8 mouse cellular contexts compared by ENCODE assay signal in genomic region chr19:42129509-42130293, GRCm38 (mm10). TPM values are rescaled to one million over a fixed set of nuclear protein-coding genes. Genes with fewer than 3 reads are reported as not detected.
DNase-seq lines count a peak whose midpoint lies in the region; ATAC-seq and TF ChIP-seq lines count a peak whose summit lies in the region.

No protein-coding gene starts in this region.

- peak overlapping the region; percentile 54 for H3K4me3 ChIP-seq in lung, embryonic 16.5 days (ENCODE audit: low read length)
- H3K4me3 ChIP-seq in midbrain, postnatal 0 days (ENCODE audit: low read depth, low read length): peak overlapping the region; percentile 58

- 0 out of 2 replicates have a peak, but pooled peaks cover under 1% of the 10 kb centered on the region for H3K36me3 ChIP-seq in lung, embryonic 16.5 days (ENCODE audit: control insufficient read depth, insufficient read depth, low read length)
- no peaks in the 10 kb centered on the region for H3K36me3 ChIP-seq in midbrain, postnatal 0 days (ENCODE audit: insufficient read depth, low read length)

- peak overlapping the region; percentile 46 for H3K9ac ChIP-seq in lung, embryonic 16.5 days (ENCODE audit: low read length)
- H3K9ac ChIP-seq in midbrain, postnatal 0 days (replicated peaks; ENCODE audit: low read length, poor library complexity, severe bottlenecking): no peak overlapping the region

- peak overlapping the region; percentile 87 for H3K4me2 ChIP-seq in lung, embryonic 16.5 days (ENCODE audit: low read depth, low read length)
- H3K4me2 ChIP-seq in midbrain, postnatal 0 days (ENCODE audit: low read depth, low read length, poor library complexity, severe bottlenecking): peak overlapping the region; percentile 91

- WGBS in lung, embryonic 16.5 days: 38% methylated on average over 14 of the region's 14 CpGs
- WGBS in midbrain, postnatal 0 days: 15% methylated on average over 14 of the region's 14 CpGs

- no peaks in the 10 kb centered on the region for H3K9me3 ChIP-seq in lung, embryonic 16.5 days (ENCODE audit: control insufficient read depth, low read length)
- H3K9me3 ChIP-seq in midbrain, postnatal 0 days (ENCODE audit: low read length): no peaks in the 10 kb centered on the region

- H3K27me3 ChIP-seq in lung, embryonic 16.5 days (ENCODE audit: control insufficient read depth, insufficient read depth, low read depth, low read length): no peaks in the 10 kb centered on the region
- no peaks in the 10 kb centered on the region for H3K27me3 ChIP-seq in midbrain, postnatal 0 days (ENCODE audit: insufficient read depth, low read length)

- peaks cover 18% of the 10 kb centered on the region for H3K4me1 ChIP-seq in lung, embryonic 16.5 days (replicated peaks; ENCODE audit: control insufficient read depth, insufficient read depth, low read length)
- H3K4me1 ChIP-seq in midbrain, postnatal 0 days (ENCODE audit: insufficient read depth, low read length): peaks cover 10% of the 10 kb centered on the region

- DNase-seq in adrenal gland, postnatal 14 days: peak; percentile 6
- DNase-seq in adrenal gland, postnatal 4 days (ENCODE audit: low spot score in 2 of 2): no peak
- no peak for DNase-seq in lung, adult 18-20 months
- no peak for DNase-seq in midbrain, postnatal 0 days (ENCODE audit: low spot score)
- no peak for DNase-seq in layer of hippocampus, postnatal 14 days (ENCODE audit: low spot score in 2 of 2)
- no peak for DNase-seq in frontal cortex, postnatal 14 days (ENCODE audit: low spot score in 2 of 2)

- no peak for TF ChIP-seq CTCF in midbrain, postnatal 0 days (IDR thresholded peaks at IDR 0.05)

- ATAC-seq in lung, embryonic 16.5 days (ENCODE audit: low read depth): no peak
- peak; percentile 20 for ATAC-seq in inflammation-experienced regulatory T-cells, adult 6 months
- peak; percentile 18 for ATAC-seq in midbrain, postnatal 0 days (ENCODE audit: low FRiP score)

- peak overlapping the region; percentile 84 for H3K27ac ChIP-seq in lung, embryonic 16.5 days (ENCODE audit: low read length)
- H3K27ac ChIP-seq in midbrain, postnatal 0 days (ENCODE audit: low read depth, low read length): 0 out of 2 replicates have a peak overlapping the region, but pooled peaks have one; percentile 8

RNA-seq across cellular contexts. Expression of gene Avpi1, which starts 0.8 kb away (rescaled TPM):
- total RNA-seq in adrenal gland, postnatal 14 days (2021): 47.4 and 48.9 TPM in 2 replicates
- total RNA-seq in adrenal gland, postnatal 4 days (2021): 10 to 100 TPM; 15.1 to 15.3 TPM
- polyA plus RNA-seq in lung, embryonic 16.5 days (2015; fragmentation: Nextera tagmentation; extraction: Ambion mirVana): 84.9 and 87.6 TPM in 2 replicates
- polyA plus RNA-seq in inflammation-experienced regulatory T-cells, adult 6 months (2017; shearing (Covaris generic)): 10 to 100 TPM in 1 of 3 experiments, 1 to 10 TPM in 2; 6.1 to 12.0 (median 6.8) TPM
- 9.3 and 11.5 TPM in 2 replicates for total RNA-seq in midbrain, postnatal 0 days (2014; rRNA removed)
- polyA plus RNA-seq in midbrain, postnatal 0 days (2015; fragmentation: Nextera tagmentation; extraction: Ambion mirVana): 11.9 and 13.7 TPM in 2 replicates
- 10 to 100 TPM; 18.6 to 19.2 TPM for total RNA-seq in layer of hippocampus, postnatal 14 days (2021)

RNA-seq across cellular contexts. Expression of gene Marveld1, which starts 17.5 kb away (rescaled TPM):
- 46.4 and 50.1 TPM in 2 replicates for total RNA-seq in adrenal gland, postnatal 14 days (2021)
- total RNA-seq in adrenal gland, postnatal 4 days (2021): 10 to 100 TPM; 45.5 to 47.2 TPM
- polyA plus RNA-seq in lung, embryonic 16.5 days (2015; fragmentation: Nextera tagmentation; extraction: Ambion mirVana): 8.9 and 9.8 TPM in 2 replicates
- 1 to 10 TPM; 2.9 to 8.7 (median 6.9) TPM for polyA plus RNA-seq in inflammation-experienced regulatory T-cells, adult 6 months (2017; shearing (Covaris generic))
- 14.7 and 15.1 TPM in 2 replicates for total RNA-seq in midbrain, postnatal 0 days (2014; rRNA removed)
- polyA plus RNA-seq in midbrain, postnatal 0 days (2015; fragmentation: Nextera tagmentation; extraction: Ambion mirVana): 2.9 and 3.6 TPM in 2 replicates
- total RNA-seq in layer of hippocampus, postnatal 14 days (2021): 1 to 10 TPM; 9.2 TPM

RNA-seq across cellular contexts. Expression of gene Zfyve27, which starts 34.0 kb away (rescaled TPM):
- 42.7 and 45.0 TPM in 2 replicates for total RNA-seq in adrenal gland, postnatal 14 days (2021)
- 10 to 100 TPM; 61.4 to 63.9 TPM for total RNA-seq in adrenal gland, postnatal 4 days (2021)
- 26.3 and 26.4 TPM in 2 replicates for polyA plus RNA-seq in lung, embryonic 16.5 days (2015; fragmentation: Nextera tagmentation; extraction: Ambion mirVana)
- 10 to 100 TPM; 12.1 to 18.8 (median 17.9) TPM for polyA plus RNA-seq in inflammation-experienced regulatory T-cells, adult 6 months (2017; shearing (Covaris generic))
- 71.8 and 83.9 TPM in 2 replicates for total RNA-seq in midbrain, postnatal 0 days (2014; rRNA removed)
- 48.8 and 50.6 TPM in 2 replicates for polyA plus RNA-seq in midbrain, postnatal 0 days (2015; fragmentation: Nextera tagmentation; extraction: Ambion mirVana)
- total RNA-seq in layer of hippocampus, postnatal 14 days (2021): 10 to 100 TPM; 95.0 to 99.2 TPM

RNA-seq across cellular contexts. Expression of gene Pi4k2a, which starts 39.4 kb away (rescaled TPM):
- 50.4 and 51.5 TPM in 2 replicates for total RNA-seq in adrenal gland, postnatal 14 days (2021)
- 10 to 100 TPM; 37.5 to 42.3 TPM for total RNA-seq in adrenal gland, postnatal 4 days (2021)
- 7.5 and 8.4 TPM in 2 replicates for polyA plus RNA-seq in lung, embryonic 16.5 days (2015; fragmentation: Nextera tagmentation; extraction: Ambion mirVana)
- 10 to 100 TPM in 2 of 3 experiments, 1 to 10 TPM in 1; 8.1 to 16.7 (median 11.9) TPM for polyA plus RNA-seq in inflammation-experienced regulatory T-cells, adult 6 months (2017; shearing (Covaris generic))
- 19.3 and 21.9 TPM in 2 replicates for total RNA-seq in midbrain, postnatal 0 days (2014; rRNA removed)
- polyA plus RNA-seq in midbrain, postnatal 0 days (2015; fragmentation: Nextera tagmentation; extraction: Ambion mirVana): 30.6 and 33.0 TPM in 2 replicates
- total RNA-seq in layer of hippocampus, postnatal 14 days (2021): 10 to 100 TPM; 54.0 to 54.7 TPM

RNA-seq across cellular contexts. Expression of gene Morn4, which starts 43.5 kb away (rescaled TPM):
- 5.4 and 7.4 TPM in 2 replicates for total RNA-seq in adrenal gland, postnatal 14 days (2021)
- total RNA-seq in adrenal gland, postnatal 4 days (2021): 10 to 100 TPM; 15.0 to 16.0 TPM
- 16.5 and 18.5 TPM in 2 replicates for polyA plus RNA-seq in lung, embryonic 16.5 days (2015; fragmentation: Nextera tagmentation; extraction: Ambion mirVana)
- polyA plus RNA-seq in inflammation-experienced regulatory T-cells, adult 6 months (2017; shearing (Covaris generic)): under 1 TPM; 0.55 to 0.75 (median 0.65) TPM
- total RNA-seq in midbrain, postnatal 0 days (2014; rRNA removed): 47.2 and 47.5 TPM in 2 replicates
- polyA plus RNA-seq in midbrain, postnatal 0 days (2015; fragmentation: Nextera tagmentation; extraction: Ambion mirVana): 122 and 123 TPM in 2 replicates
- total RNA-seq in layer of hippocampus, postnatal 14 days (2021): 10 to 100 TPM; 60.5 to 64.9 TPM
